Mouse (Mus musculus): ENCODE measurements around the gene Itga1. TPM values are rescaled to one million over a fixed set of nuclear protein-coding genes. Genes with fewer than 3 reads are reported as not detected.

The Itga1 gene
- polyA plus RNA-seq, 2 experiments = 4.5 to 8.4 TPM

- TF ChIP-seq POLR2A (IDR thresholded peaks at IDR 0.05; ENCODE audit: borderline replicate concordance, extremely low read depth, insufficient read depth, insufficient read length) = no peak
- H3K4me2 ChIP-seq (replicated peaks; ENCODE audit: low read depth, low read length, severe bottlenecking) = no peak overlapping the region
- ATAC-seq (ENCODE audit: low FRiP score, low read depth) = no peak
- no peak overlapping the region for H3K9ac ChIP-seq (ENCODE audit: low read depth, low read length, severe bottlenecking)
- H3K4me1 ChIP-seq (ENCODE audit: control insufficient read depth, insufficient read depth, low read length) = peaks cover 3% of the 10 kb centered on the region; the same call in 1 of the 2 replicates
- no peaks in the 10 kb centered on the region for H3K36me3 ChIP-seq (ENCODE audit: control insufficient read depth, insufficient read depth, low read length)
- WGBS = 89% methylated on average over 5 of the region's 5 CpGs
- no peaks in the 10 kb centered on the region for H3K9me3 ChIP-seq (ENCODE audit: control insufficient read depth, low read length)
- no peak overlapping the region for H3K27ac ChIP-seq (replicated peaks; ENCODE audit: low read depth, low read length)
- DNase-seq (ENCODE audit: low spot score) = no peak
- H3K4me3 ChIP-seq (replicated peaks; ENCODE audit: low read length) = no peak overlapping the region
- H3K27me3 ChIP-seq (ENCODE audit: control insufficient read depth, insufficient read depth, low read length) = no peaks in the 10 kb centered on the region
These were observed 44.2 kb downstream of the Itga1 start for GRCm38 (mm10) chr13:115057555-115057954.

- no peaks in the 10 kb centered on the region for H3K36me3 ChIP-seq (ENCODE audit: control insufficient read depth, insufficient read depth, low read length)
- peaks cover 6% of the 10 kb centered on the region for H3K4me1 ChIP-seq (ENCODE audit: control insufficient read depth, insufficient read depth, low read length)
- no peak overlapping the region for H3K9ac ChIP-seq (ENCODE audit: low read depth, low read length, severe bottlenecking)
- H3K27me3 ChIP-seq (ENCODE audit: control insufficient read depth, insufficient read depth, low read length) = no peaks in the 10 kb centered on the region
- H3K4me2 ChIP-seq (replicated peaks; ENCODE audit: low read depth, low read length, severe bottlenecking) = no peak overlapping the region
- no peaks in the 10 kb centered on the region for H3K9me3 ChIP-seq (ENCODE audit: control insufficient read depth, low read length)
- ATAC-seq (ENCODE audit: low FRiP score, low read depth) (no peak), DNase-seq (ENCODE audit: low spot score) (no peak)
- TF ChIP-seq POLR2A (IDR thresholded peaks at IDR 0.05; ENCODE audit: borderline replicate concordance, extremely low read depth, insufficient read depth, insufficient read length) = no peak
- H3K4me3 ChIP-seq (replicated peaks; ENCODE audit: low read length) = no peak overlapping the region
- WGBS = 39% methylated on average over 9 of the region's 9 CpGs
- no peak overlapping the region for H3K27ac ChIP-seq (replicated peaks; ENCODE audit: low read depth, low read length)
These were observed 47.0 kb downstream of the Itga1 start for GRCm38 (mm10) chr13:115054783-115055182.

GRCm38 (mm10) chr13:115052568-115052967 is 49.2 kb downstream of the Itga1 start:
- H3K9me3 ChIP-seq (ENCODE audit: control insufficient read depth, low read length) = no peaks in the 10 kb centered on the region
- peak overlapping the region; percentile 14; the same call in 1 of the 2 replicates for H3K4me3 ChIP-seq (replicated peaks; ENCODE audit: low read length)
- DNase-seq (ENCODE audit: low spot score) = no peak
- H3K27me3 ChIP-seq (ENCODE audit: control insufficient read depth, insufficient read depth, low read length) = no peaks in the 10 kb centered on the region
- no peak overlapping the region for H3K27ac ChIP-seq (replicated peaks; ENCODE audit: low read depth, low read length)
- 65% methylated on average over 7 of the region's 7 CpGs for WGBS
- peaks cover 6% of the 10 kb centered on the region for H3K4me1 ChIP-seq (ENCODE audit: control insufficient read depth, insufficient read depth, low read length)
- no peaks in the 10 kb centered on the region for H3K36me3 ChIP-seq (ENCODE audit: control insufficient read depth, insufficient read depth, low read length)
- H3K9ac ChIP-seq (ENCODE audit: low read depth, low read length, severe bottlenecking) = no peak overlapping the region
- no peak for ATAC-seq (ENCODE audit: low FRiP score, low read depth)
- TF ChIP-seq POLR2A (IDR thresholded peaks at IDR 0.05; ENCODE audit: borderline replicate concordance, extremely low read depth, insufficient read depth, insufficient read length) = no peak
- H3K4me2 ChIP-seq (replicated peaks; ENCODE audit: low read depth, low read length, severe bottlenecking) = peak overlapping the region; percentile 35

- Histone ChIP-seq H3K27ac (replicated peaks; ENCODE audit: low read depth, low read length) (no peak overlapping the region), H3K4me3 (replicated peaks; ENCODE audit: low read length) (no peak overlapping the region), H3K9ac (ENCODE audit: low read depth, low read length, severe bottlenecking) (no peak overlapping the region), H3K9me3 (ENCODE audit: control insufficient read depth, low read length) (no peaks in the 10 kb centered on the region), H3K4me2 (replicated peaks; ENCODE audit: low read depth, low read length, severe bottlenecking) (no peak overlapping the region), H3K4me1 (ENCODE audit: control insufficient read depth, insufficient read depth, low read length) (peaks cover 6% of the 10 kb centered on the region), H3K27me3 (ENCODE audit: control insufficient read depth, insufficient read depth, low read length) (no peaks in the 10 kb centered on the region), H3K36me3 (ENCODE audit: control insufficient read depth, insufficient read depth, low read length) (no peaks in the 10 kb centered on the region)
- TF ChIP-seq POLR2A (IDR thresholded peaks at IDR 0.05; ENCODE audit: borderline replicate concordance, extremely low read depth, insufficient read depth, insufficient read length) = no peak
- ATAC-seq (ENCODE audit: low FRiP score, low read depth) (no peak), DNase-seq (ENCODE audit: low spot score) (no peak)
- 78% methylated on average over 13 of the region's 13 CpGs for WGBS
These were observed 50.9 kb downstream of the Itga1 start for GRCm38 (mm10) chr13:115050660-115051559.

GRCm38 (mm10) chr13:115042652-115043051 is 59.1 kb downstream of the Itga1 start:
- no peak overlapping the region for H3K9ac ChIP-seq (ENCODE audit: low read depth, low read length, severe bottlenecking)
- ATAC-seq (ENCODE audit: low FRiP score, low read depth) = no peak
- no peaks in the 10 kb centered on the region for H3K36me3 ChIP-seq (ENCODE audit: control insufficient read depth, insufficient read depth, low read length)
- no peaks in the 10 kb centered on the region for H3K4me1 ChIP-seq (ENCODE audit: control insufficient read depth, insufficient read depth, low read length)
- no peak overlapping the region for H3K4me2 ChIP-seq (replicated peaks; ENCODE audit: low read depth, low read length, severe bottlenecking)
- DNase-seq (ENCODE audit: low spot score) = no peak
- no peaks in the 10 kb centered on the region for H3K9me3 ChIP-seq (ENCODE audit: control insufficient read depth, low read length)
- no peak overlapping the region for H3K4me3 ChIP-seq (replicated peaks; ENCODE audit: low read length)
- no peak overlapping the region for H3K27ac ChIP-seq (replicated peaks; ENCODE audit: low read depth, low read length)
- H3K27me3 ChIP-seq (ENCODE audit: control insufficient read depth, insufficient read depth, low read length) = no peaks in the 10 kb centered on the region
- TF ChIP-seq POLR2A (IDR thresholded peaks at IDR 0.05; ENCODE audit: borderline replicate concordance, extremely low read depth, insufficient read depth, insufficient read length) = no peak
- 65% methylated on average over 2 of the region's 2 CpGs for WGBS
